In genomic region chr7:109195982-109196381, GRCm38 (mm10) we compare ENCODE assay signal across 15 mouse cellular contexts. TPM values are rescaled to one million over a fixed set of nuclear protein-coding genes. Genes with fewer than 3 reads are reported as not detected.
A peak's percentile ranks its signal among the peaks of the same experiment; 100 is the strongest.
DNase-seq lines count a peak whose midpoint lies in the region; ATAC-seq and TF ChIP-seq lines count a peak whose summit lies in the region.
"Had no signal": no experiment of that assay in that cellular context is flagged by ENCODE, and none has a peak within 500 bp of the region (broad histone marks: within the 10 kb centered on the region; RNA-seq: fewer than 3 reads in every experiment).

No protein-coding gene starts in this region.

- no peak for DNase-seq in forebrain, postnatal 0 days
- DNase-seq in embryonic facial prominence, embryonic 10.5 days (ENCODE audit: low spot score) = no peak
- no peak for DNase-seq in T-cell, adult 2 months (ENCODE audit: low spot score)
- no peak for DNase-seq in cerebellum, postnatal 14 days
- DNase-seq: heart, postnatal 4 days; kidney, adult 11 months; layer of hippocampus, adult 9-11 months; liver, postnatal 0 days; thymus, adult 18-20 months had no signal

- H3K9ac ChIP-seq in forebrain, embryonic 12.5 days = no peak overlapping the region
- no peak overlapping the region for H3K9ac ChIP-seq in forebrain, postnatal 0 days
- no peak overlapping the region for H3K9ac ChIP-seq in hindbrain, embryonic 13.5 days
- H3K9ac ChIP-seq in midbrain, embryonic 12.5 days (replicated peaks) = no peak overlapping the region
- H3K9ac ChIP-seq: embryonic facial prominence, embryonic 13.5 days; heart, embryonic 13.5 days; liver, postnatal 0 days had no signal

- peaks cover 84% of the 10 kb centered on the region for H3K27me3 ChIP-seq in forebrain, embryonic 12.5 days
- H3K27me3 ChIP-seq in forebrain, postnatal 0 days (ENCODE audit: insufficient read depth, low read length) = peaks cover 15% of the 10 kb centered on the region; the same call in 1 of the 2 replicates
- peaks cover 60% of the 10 kb centered on the region for H3K27me3 ChIP-seq in embryonic facial prominence, embryonic 10.5 days (replicated peaks; ENCODE audit: low read depth, poor library complexity, severe bottlenecking)
- peaks cover 48% of the 10 kb centered on the region for H3K27me3 ChIP-seq in hindbrain, embryonic 13.5 days
- no peaks in the 10 kb centered on the region for H3K27me3 ChIP-seq in midbrain, embryonic 12.5 days
- H3K27me3 ChIP-seq: heart, embryonic 13.5 days; neural tube, embryonic 12.5 days had no signal

- TF ChIP-seq CTCF in forebrain, postnatal 0 days (IDR thresholded peaks at IDR 0.05; ENCODE audit: low read depth) = no peak

- 39% methylated on average over 6 of the region's 6 CpGs for WGBS in forebrain, embryonic 12.5 days
- WGBS in forebrain, postnatal 0 days = 42% methylated on average over 6 of the region's 6 CpGs
- 64% methylated on average over 6 of the region's 6 CpGs for WGBS in embryonic facial prominence, embryonic 10.5 days
- WGBS in hindbrain, embryonic 13.5 days = 49% methylated on average over 6 of the region's 6 CpGs
- WGBS in midbrain, embryonic 12.5 days = 20% methylated on average over 6 of the region's 6 CpGs

- no peaks in the 10 kb centered on the region for H3K9me3 ChIP-seq in forebrain, embryonic 12.5 days
- no peaks in the 10 kb centered on the region for H3K9me3 ChIP-seq in forebrain, postnatal 0 days (ENCODE audit: low read length)
- no peaks in the 10 kb centered on the region for H3K9me3 ChIP-seq in embryonic facial prominence, embryonic 10.5 days
- H3K9me3 ChIP-seq in hindbrain, embryonic 13.5 days = no peaks in the 10 kb centered on the region
- no peaks in the 10 kb centered on the region for H3K9me3 ChIP-seq in midbrain, embryonic 12.5 days
- H3K9me3 ChIP-seq: embryonic facial prominence, embryonic 13.5 days; heart, embryonic 13.5 days; neural tube, embryonic 12.5 days had no signal

- peak overlapping the region; percentile 85; the same call in 1 of the 2 replicates for H3K27ac ChIP-seq in forebrain, embryonic 12.5 days
- H3K27ac ChIP-seq in forebrain, postnatal 0 days (ENCODE audit: low read depth, low read length) = no peak overlapping the region
- H3K27ac ChIP-seq in embryonic facial prominence, embryonic 10.5 days (replicated peaks) = peak overlapping the region; percentile 66
- H3K27ac ChIP-seq in hindbrain, embryonic 13.5 days = peak overlapping the region; percentile 49; the same call in 1 of the 2 replicates
- peak overlapping the region; percentile 95 for H3K27ac ChIP-seq in midbrain, embryonic 12.5 days (replicated peaks)
- H3K27ac ChIP-seq: embryonic facial prominence, embryonic 13.5 days; heart, embryonic 13.5 days; neural tube, embryonic 12.5 days had no signal

- H3K4me1 ChIP-seq in forebrain, embryonic 12.5 days = peaks cover 58% of the 10 kb centered on the region
- peaks cover 15% of the 10 kb centered on the region for H3K4me1 ChIP-seq in forebrain, postnatal 0 days (ENCODE audit: insufficient read depth)
- H3K4me1 ChIP-seq in embryonic facial prominence, embryonic 10.5 days = peaks cover 43% of the 10 kb centered on the region
- peaks cover 44% of the 10 kb centered on the region for H3K4me1 ChIP-seq in hindbrain, embryonic 13.5 days (replicated peaks)
- H3K4me1 ChIP-seq in midbrain, embryonic 12.5 days = peaks cover 57% of the 10 kb centered on the region

- H3K4me2 ChIP-seq in forebrain, embryonic 12.5 days = peak overlapping the region; percentile 4; the same call in 1 of the 2 replicates
- H3K4me2 ChIP-seq in forebrain, postnatal 0 days (ENCODE audit: low read depth) = no peak overlapping the region
- H3K4me2 ChIP-seq in hindbrain, embryonic 13.5 days = no peak overlapping the region
- peak overlapping the region; percentile 26 for H3K4me2 ChIP-seq in midbrain, embryonic 12.5 days (replicated peaks)
- H3K4me2 ChIP-seq: embryonic facial prominence, embryonic 13.5 days; heart, embryonic 13.5 days had no signal

- no peak for ATAC-seq in forebrain, embryonic 12.5 days (ENCODE audit: low FRiP score)
- no peak for ATAC-seq in forebrain, postnatal 0 days
- no peak for ATAC-seq in hindbrain, embryonic 13.5 days (ENCODE audit: low FRiP score)
- ATAC-seq in midbrain, embryonic 12.5 days (ENCODE audit: low FRiP score, low read depth) = no peak
- ATAC-seq: liver, postnatal 0 days had no signal

- no peak overlapping the region for H3K4me3 ChIP-seq in forebrain, embryonic 12.5 days (replicated peaks)
- no peak overlapping the region for H3K4me3 ChIP-seq in forebrain, postnatal 0 days (ENCODE audit: low read depth, low read length)
- no peak overlapping the region for H3K4me3 ChIP-seq in embryonic facial prominence, embryonic 10.5 days
- no peak overlapping the region for H3K4me3 ChIP-seq in hindbrain, embryonic 13.5 days
- H3K4me3 ChIP-seq in midbrain, embryonic 12.5 days = no peak overlapping the region
- H3K4me3 ChIP-seq: embryonic facial prominence, embryonic 13.5 days; heart, embryonic 13.5 days; neural tube, embryonic 12.5 days had no signal

- H3K36me3 ChIP-seq in forebrain, embryonic 12.5 days (replicated peaks) = no peaks in the 10 kb centered on the region
- H3K36me3 ChIP-seq in forebrain, postnatal 0 days (ENCODE audit: insufficient read depth) = no peaks in the 10 kb centered on the region
- H3K36me3 ChIP-seq in embryonic facial prominence, embryonic 10.5 days (replicated peaks) = no peaks in the 10 kb centered on the region
- no peaks in the 10 kb centered on the region for H3K36me3 ChIP-seq in hindbrain, embryonic 13.5 days
- no peaks in the 10 kb centered on the region for H3K36me3 ChIP-seq in midbrain, embryonic 12.5 days
- H3K36me3 ChIP-seq: embryonic facial prominence, embryonic 13.5 days; heart, embryonic 13.5 days; neural tube, embryonic 12.5 days had no signal

RNA-seq across cellular contexts. Expression of gene Lmo1, which starts 21.0 kb away (rescaled TPM):
- 90.6 and 119 TPM in 2 replicates for polyA plus RNA-seq in forebrain, embryonic 12.5 days (2016; fragmentation: Nextera tagmentation; extraction: Ambion mirVana)
- 59.4 and 75.5 TPM in 2 replicates for total RNA-seq in forebrain, postnatal 0 days (2014; rRNA removed)
- 84.0 and 86.5 TPM in 2 replicates for polyA plus RNA-seq in forebrain, postnatal 0 days (2015; fragmentation: Nextera tagmentation; extraction: Ambion mirVana)
- 23.6 and 30.3 TPM in 2 replicates for polyA plus RNA-seq in embryonic facial prominence, embryonic 10.5 days (2016; fragmentation: Nextera tagmentation; extraction: Ambion mirVana)
- 42.8 and 49.8 TPM in 2 replicates for polyA plus RNA-seq in hindbrain, embryonic 13.5 days (2015; fragmentation: Nextera tagmentation; extraction: Ambion mirVana)
- polyA plus RNA-seq in midbrain, embryonic 12.5 days (2016; fragmentation: Nextera tagmentation; extraction: Ambion mirVana) = 149 and 177 TPM in 2 replicates

Comparison
In these comparisons a context has a peak if more than half of its experiments do, and no peak if none do; other contexts are left out.
1. H3K4me2 ChIP-seq: peak in forebrain, embryonic 12.5 days (single experiment) and midbrain, embryonic 12.5 days (single experiment); none in forebrain, postnatal 0 days (single experiment) and hindbrain, embryonic 13.5 days (single experiment).